ENCODE assay signal across 16 mouse cellular contexts in the genomic region with DNA sequence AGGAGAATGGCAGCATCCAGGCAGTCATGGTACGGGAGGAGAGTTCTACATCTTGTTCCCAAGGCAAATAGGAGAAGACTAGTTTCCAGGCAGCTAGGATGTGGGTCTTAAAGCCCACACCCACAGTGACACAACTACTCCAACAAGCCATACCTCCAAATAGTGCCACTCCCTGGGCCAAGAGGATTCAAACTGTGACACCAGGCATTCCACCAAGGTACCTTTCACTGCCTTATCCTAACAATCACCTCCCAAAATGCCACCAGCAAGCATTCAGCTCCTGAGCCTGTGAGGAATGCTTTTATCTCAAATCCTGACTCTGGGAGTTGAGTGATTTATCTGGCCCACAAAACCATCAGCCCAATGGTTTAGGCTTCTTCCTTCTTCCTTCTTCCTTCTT.
"Had no signal": no experiment of that assay in that cellular context is flagged by ENCODE, and none has a peak within 500 bp of the region (broad histone marks: within the 10 kb centered on the region; RNA-seq: fewer than 3 reads in every experiment).

No protein-coding gene starts in this region.

- H3K36me3 ChIP-seq: neural tube, embryonic 12.5 days; neural tube, embryonic 13.5 days; neural tube, embryonic 15.5 days; stomach, embryonic 15.5 days had no signal

- H3K4me3 ChIP-seq: neural tube, embryonic 12.5 days; neural tube, embryonic 13.5 days; neural tube, embryonic 15.5 days; stomach, embryonic 15.5 days had no signal

- H3K9ac ChIP-seq: neural tube, embryonic 12.5 days; neural tube, embryonic 13.5 days; neural tube, embryonic 15.5 days; stomach, embryonic 15.5 days had no signal

- H3K27ac ChIP-seq: neural tube, embryonic 12.5 days; neural tube, embryonic 13.5 days; neural tube, embryonic 15.5 days; stomach, embryonic 15.5 days; stomach, postnatal 0 days had no signal

- DNase-seq: retina, postnatal 1 day; right cerebral cortex, adult 18-20 months; right cerebral cortex, postnatal 14 days; right cerebral cortex, postnatal 25 days; right cerebral cortex, postnatal 4 days; spleen, adult 18-20 months; thymus, adult 18-20 months; thymus, adult 2 months; thymus, postnatal 14 days; thymus, postnatal 25 days; thymus, postnatal 36 days had no signal

- H3K4me2 ChIP-seq: neural tube, embryonic 12.5 days; neural tube, embryonic 13.5 days; neural tube, embryonic 15.5 days; stomach, embryonic 15.5 days had no signal

- H3K4me1 ChIP-seq: neural tube, embryonic 12.5 days; neural tube, embryonic 13.5 days; neural tube, embryonic 15.5 days; stomach, embryonic 15.5 days had no signal

- H3K9me3 ChIP-seq: neural tube, embryonic 12.5 days; neural tube, embryonic 13.5 days; neural tube, embryonic 15.5 days; stomach, embryonic 15.5 days had no signal
